Mouse (Mus musculus): ENCODE results near the gene Kbtbd2. TPM values are rescaled to one million over a fixed set of nuclear protein-coding genes. Genes with fewer than 3 reads are reported as not detected.
A peak's percentile ranks its signal among the peaks of the same experiment; 100 is the strongest.

The Kbtbd2 gene
- 14.8 TPM for polyA plus RNA-seq (2012; fragmentation: generic; extraction: Trizol)
- long read RNA-seq, experiment 1, transcript Kbtbd2-202 (4 exons, 3,816 nt): major isoform, 8 of 13 reads
- long read RNA-seq, experiment 1, partial matches to known transcripts: 3 of 13 reads
- long read RNA-seq, experiment 1, other reads (novel, unspliced or antisense): 0 of 13 reads
- long read RNA-seq, experiment 2, transcript Kbtbd2-202 (4 exons, 3,816 nt): major isoform, 132 of 168 reads
- long read RNA-seq, experiment 2, transcript Kbtbd2-201 (4 exons, 3,868 nt): minor isoform, 10 of 168 reads
- long read RNA-seq, experiment 2, partial matches to known transcripts: 2 of 168 reads
- long read RNA-seq, experiment 2, other reads (novel, unspliced or antisense): 24 of 168 reads

DNA sequence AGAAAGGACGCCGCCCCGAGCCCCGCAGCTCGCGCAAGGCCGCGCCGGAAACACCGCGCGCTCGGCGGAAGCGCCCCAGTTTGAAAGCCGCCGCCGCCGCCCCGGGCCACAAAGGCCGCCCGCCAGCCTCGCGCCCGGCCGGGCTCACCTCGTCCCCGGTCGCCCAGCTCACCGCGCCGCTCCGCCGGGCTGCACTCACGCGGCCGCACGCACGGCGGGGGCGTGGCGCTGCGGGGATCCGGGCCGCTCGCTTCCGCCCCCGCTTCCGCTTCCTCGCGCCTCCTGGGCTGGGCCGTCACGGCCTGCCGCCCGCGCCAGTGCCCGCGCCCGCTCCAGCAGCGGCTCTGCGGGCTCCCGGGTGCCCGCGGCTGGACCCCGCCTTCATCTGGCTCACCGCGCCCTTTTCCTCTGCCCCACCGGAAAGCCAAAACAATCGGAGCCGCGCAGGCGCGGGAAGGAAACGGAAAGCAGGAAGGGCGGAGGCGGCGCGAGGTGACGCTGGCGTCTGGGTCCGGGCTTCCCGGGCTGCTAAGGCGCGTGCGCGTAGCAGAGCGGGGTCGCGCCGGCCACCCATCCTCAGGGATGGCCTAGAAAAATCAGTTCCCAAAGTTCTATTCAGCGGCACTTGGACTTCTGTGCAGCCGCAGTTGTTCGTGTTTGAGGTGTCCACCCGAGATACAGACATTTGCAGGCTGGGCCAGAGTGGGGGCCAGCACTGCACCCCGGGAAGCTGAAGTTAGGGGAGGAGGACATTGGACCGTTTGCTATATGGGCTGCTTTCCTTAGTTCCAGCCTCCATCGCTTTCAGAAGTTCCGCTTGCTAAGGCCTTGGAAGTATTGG is at the start of gene Kbtbd2:
Kbtbd2 (minus strand) TSS at position 503 of the 841 bp plus-strand sequence.
- H3K4me3 ChIP-seq (ENCODE audit: insufficient read depth, poor library complexity, severe bottlenecking): peak within 1 kb of the TSS; percentile 65
- H3K27me3 ChIP-seq (ENCODE audit: control insufficient read depth, insufficient read depth, insufficient read length): no peaks in the 10 kb centered on the region
- peaks cover 13% of the 10 kb centered on the region for H3K36me3 ChIP-seq (ENCODE audit: control insufficient read depth, insufficient read depth)
- no peak for TF ChIP-seq FOSL1 (IDR thresholded peaks at IDR 0.05; ENCODE audit: insufficient read depth, low read length, poor library complexity, severe bottlenecking)
- no peak for TF ChIP-seq CEBPB (IDR thresholded peaks at IDR 0.05; ENCODE audit: low read depth)
- TF ChIP-seq CTCF (IDR thresholded peaks at IDR 0.05; ENCODE audit: control insufficient read depth, insufficient read depth, insufficient read length): no peak
- no peak for TF ChIP-seq MYOG (IDR thresholded peaks at IDR 0.05; ENCODE audit: control insufficient read depth, extremely low read depth, insufficient read length)
- TF ChIP-seq MAX (IDR thresholded peaks at IDR 0.05): peak; percentile 55
- no peak for TF ChIP-seq USF1 (IDR thresholded peaks at IDR 0.05; ENCODE audit: low read depth)
- no peak for TF ChIP-seq MYOD1 (IDR thresholded peaks at IDR 0.05; ENCODE audit: control insufficient read depth, insufficient read length, low read depth)
- H3K79me3 ChIP-seq (ENCODE audit: low read depth): peaks cover 45% of the 10 kb centered on the region
- H3K79me2 ChIP-seq (ENCODE audit: control insufficient read depth, insufficient read depth): peaks cover 46% of the 10 kb centered on the region
- peak within 1 kb of the TSS; percentile 89 for H3ac ChIP-seq (ENCODE audit: control insufficient read depth, insufficient read length, low read depth)

DNA sequence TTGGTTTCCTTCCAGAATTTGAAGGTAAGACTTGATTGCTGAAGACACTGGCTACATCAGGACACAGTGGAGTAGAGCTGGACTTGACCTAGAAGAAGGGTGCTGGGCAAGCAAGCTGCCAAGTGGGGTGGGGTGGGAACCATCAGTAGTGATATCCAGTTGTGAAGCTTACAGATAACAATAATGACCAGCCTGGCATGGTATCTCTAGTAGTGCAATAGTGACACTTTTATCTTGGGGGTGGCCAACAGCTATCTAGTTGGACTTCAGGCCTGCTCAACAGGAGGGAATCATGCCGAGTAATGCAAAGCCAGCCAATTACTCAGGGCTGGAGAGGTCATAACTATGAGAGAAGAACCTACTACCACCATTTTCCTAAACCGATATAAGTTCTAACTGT is 46.8 kb upstream of the Kbtbd2 start:
- no peaks in the 10 kb centered on the region for H3K27me3 ChIP-seq (ENCODE audit: control insufficient read depth, insufficient read depth, insufficient read length)
- H3K36me3 ChIP-seq (ENCODE audit: control insufficient read depth, insufficient read depth): peaks cover 16% of the 10 kb centered on the region
- H3K79me2 ChIP-seq (ENCODE audit: control insufficient read depth, insufficient read depth): peaks cover 19% of the 10 kb centered on the region
- H3K4me3 ChIP-seq (ENCODE audit: insufficient read depth, poor library complexity, severe bottlenecking): no peak overlapping the region
- TF ChIP-seq MYOG (IDR thresholded peaks at IDR 0.05; ENCODE audit: control insufficient read depth, extremely low read depth, insufficient read length): no peak
- no peak for TF ChIP-seq FOSL1 (IDR thresholded peaks at IDR 0.05; ENCODE audit: insufficient read depth, low read length, poor library complexity, severe bottlenecking)
- TF ChIP-seq CTCF (IDR thresholded peaks at IDR 0.05; ENCODE audit: control insufficient read depth, insufficient read depth, insufficient read length): no peak
- no peak for TF ChIP-seq USF1 (IDR thresholded peaks at IDR 0.05; ENCODE audit: low read depth)
- TF ChIP-seq MYOD1 (IDR thresholded peaks at IDR 0.05; ENCODE audit: control insufficient read depth, insufficient read length, low read depth): no peak
- no peak for TF ChIP-seq MAX (IDR thresholded peaks at IDR 0.05)
- peaks cover 5% of the 10 kb centered on the region for H3K79me3 ChIP-seq (ENCODE audit: low read depth)
- H3ac ChIP-seq (ENCODE audit: control insufficient read depth, insufficient read length, low read depth): no peak overlapping the region

- Histone ChIP-seq H3K79me3 (ENCODE audit: low read depth) (peaks cover 5% of the 10 kb centered on the region), H3K36me3 (ENCODE audit: control insufficient read depth, insufficient read depth) (peaks cover 20% of the 10 kb centered on the region), H3K4me3 (ENCODE audit: insufficient read depth, poor library complexity, severe bottlenecking) (no peak overlapping the region), H3ac (ENCODE audit: control insufficient read depth, insufficient read length, low read depth) (no peak overlapping the region), H3K27me3 (ENCODE audit: control insufficient read depth, insufficient read depth, insufficient read length) (no peaks in the 10 kb centered on the region), H3K79me2 (ENCODE audit: control insufficient read depth, insufficient read depth) (peaks cover 30% of the 10 kb centered on the region)
- TF ChIP-seq CTCF (IDR thresholded peaks at IDR 0.05; ENCODE audit: control insufficient read depth, insufficient read depth, insufficient read length): no peak
Measured at GRCm38 (mm10) chr6:56843229-56843628, 45.6 kb upstream of the Kbtbd2 start.

DNA sequence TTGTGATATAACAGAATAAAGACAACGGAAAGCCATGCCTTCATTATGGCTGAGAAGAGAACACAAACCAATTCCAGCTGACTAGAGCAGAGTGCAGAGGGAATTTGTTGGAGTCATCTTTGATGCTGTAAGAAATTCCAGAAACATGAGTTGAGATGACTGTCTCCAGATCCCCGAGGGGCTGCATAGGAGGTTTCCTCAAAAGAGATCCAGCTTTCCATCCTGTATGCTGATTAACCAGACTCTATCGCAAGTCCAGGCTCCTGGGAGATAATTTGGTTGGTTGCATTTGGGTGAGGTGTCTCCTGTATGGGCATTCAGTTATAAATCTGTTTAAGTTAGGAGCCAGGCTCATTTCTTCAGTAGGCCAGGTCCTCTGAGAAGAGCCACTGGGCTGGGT is 40.0 kb upstream of the Kbtbd2 start:
- Histone ChIP-seq H3K4me3 (ENCODE audit: insufficient read depth, poor library complexity, severe bottlenecking) (no peak overlapping the region), H3K79me2 (ENCODE audit: control insufficient read depth, insufficient read depth) (peaks cover 55% of the 10 kb centered on the region)

DNA sequence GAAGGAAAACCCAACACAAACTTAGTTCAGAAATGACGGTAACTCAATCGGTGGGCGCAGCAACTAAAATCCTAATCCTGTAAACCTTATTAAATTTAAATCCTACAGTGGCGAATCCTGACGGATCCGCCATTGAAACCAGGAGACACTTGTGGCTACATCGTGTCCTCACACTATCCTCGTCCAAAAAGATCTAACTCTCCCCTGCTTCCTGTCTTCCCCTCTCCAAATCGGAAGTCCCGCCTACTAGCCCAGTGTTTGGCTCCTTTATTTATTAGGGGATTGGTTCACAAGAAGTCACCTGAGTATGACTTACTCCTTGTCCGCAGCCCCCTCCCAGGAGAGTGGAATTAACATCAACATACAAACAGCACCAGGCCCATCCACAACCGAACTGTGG is 39.6 kb upstream of the Kbtbd2 start:
- Histone ChIP-seq H3K79me3 (ENCODE audit: low read depth) (peaks cover 27% of the 10 kb centered on the region), H3K36me3 (ENCODE audit: control insufficient read depth, insufficient read depth) (peaks cover 39% of the 10 kb centered on the region), H3ac (ENCODE audit: control insufficient read depth, insufficient read length, low read depth) (no peak overlapping the region), H3K79me2 (ENCODE audit: control insufficient read depth, insufficient read depth) (peaks cover 60% of the 10 kb centered on the region), H3K4me3 (ENCODE audit: insufficient read depth, poor library complexity, severe bottlenecking) (no peak overlapping the region), H3K27me3 (ENCODE audit: control insufficient read depth, insufficient read depth, insufficient read length) (no peaks in the 10 kb centered on the region)
- TF ChIP-seq MYOG (IDR thresholded peaks at IDR 0.05; ENCODE audit: control insufficient read depth, extremely low read depth, insufficient read length) (no peak), CEBPB (IDR thresholded peaks at IDR 0.05; ENCODE audit: low read depth) (no peak), FOSL1 (IDR thresholded peaks at IDR 0.05; ENCODE audit: insufficient read depth, low read length, poor library complexity, severe bottlenecking) (no peak), MAX (IDR thresholded peaks at IDR 0.05) (no peak), MYOD1 (IDR thresholded peaks at IDR 0.05; ENCODE audit: control insufficient read depth, insufficient read length, low read depth) (no peak), USF1 (IDR thresholded peaks at IDR 0.05; ENCODE audit: low read depth) (no peak), CTCF (IDR thresholded peaks at IDR 0.05; ENCODE audit: control insufficient read depth, insufficient read depth, insufficient read length) (no peak)

More for the DNA sequence above, 40.0 kb upstream of the Kbtbd2 start:
- Histone ChIP-seq H3K79me3 (ENCODE audit: low read depth) (peaks cover 27% of the 10 kb centered on the region), H3K36me3 (ENCODE audit: control insufficient read depth, insufficient read depth) (peaks cover 39% of the 10 kb centered on the region), H3ac (ENCODE audit: control insufficient read depth, insufficient read length, low read depth) (no peak overlapping the region), H3K27me3 (ENCODE audit: control insufficient read depth, insufficient read depth, insufficient read length) (no peaks in the 10 kb centered on the region)
- TF ChIP-seq CEBPB (IDR thresholded peaks at IDR 0.05; ENCODE audit: low read depth) (no peak), MAX (IDR thresholded peaks at IDR 0.05) (no peak), USF1 (IDR thresholded peaks at IDR 0.05; ENCODE audit: low read depth) (no peak), MYOD1 (IDR thresholded peaks at IDR 0.05; ENCODE audit: control insufficient read depth, insufficient read length, low read depth) (no peak), CTCF (IDR thresholded peaks at IDR 0.05; ENCODE audit: control insufficient read depth, insufficient read depth, insufficient read length) (no peak), MYOG (IDR thresholded peaks at IDR 0.05; ENCODE audit: control insufficient read depth, extremely low read depth, insufficient read length) (no peak), FOSL1 (IDR thresholded peaks at IDR 0.05; ENCODE audit: insufficient read depth, low read length, poor library complexity, severe bottlenecking) (no peak)

All from C2C12 (cell line).